Mouse (Mus musculus): ENCODE data around the gene A730009L09Rik.

A730009L09Rik gene

GRCm38 (mm10) chr16:84559569-84560278 lies 44.8 kb downstream of the A730009L09Rik start:
- DNase-seq (ENCODE audit: low read depth, low spot score) = peak; percentile 54

DNA sequence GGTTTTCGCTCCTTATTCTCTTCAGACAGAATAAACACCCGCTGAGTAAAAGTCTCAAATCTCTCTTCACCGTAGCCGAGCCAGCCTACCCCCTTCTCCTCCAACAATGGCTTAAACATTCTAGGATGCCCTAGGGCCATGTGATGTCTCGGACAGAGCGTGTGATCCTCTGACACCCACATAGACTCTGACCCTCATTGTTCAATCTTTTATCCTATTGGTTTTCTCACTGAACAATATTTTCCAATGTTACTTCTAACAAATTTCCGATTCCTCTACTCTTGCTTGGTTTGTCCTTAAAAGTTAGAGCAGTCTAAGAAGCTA lies 45.3 kb downstream of the A730009L09Rik start:
- DNase-seq (ENCODE audit: low read depth, low spot score) = no peak
